Mouse (Mus musculus) MEL (cell line): ENCODE results near the gene Prrc2c.

Experiments used
- CTCF ChIP-seq, 3 experiments: IDR thresholded peaks in 2 of 3; conservative IDR thresholded peaks in 1 of 3; 2 replicates each; pipeline ENCODE4 v1.5.1; 2011 to 2012; ENCODE audit warnings: low read length in 3 of 3, low read depth in 2 of 3, mild to moderate bottlenecking in 2 of 3, improper control_type of control experiment in 1 of 3, inconsistent platforms in 1 of 3, mixed read lengths in 1 of 3, moderate library complexity in 1 of 3; ENCODE audit not compliant: control insufficient read depth in 1 of 3, insufficient read depth in 1 of 3, poor library complexity in 1 of 3, severe bottlenecking in 1 of 3
- EP300 ChIP-seq, 2 experiments: IDR thresholded peaks; 2 replicates each; pipeline ENCODE4 v1.6.1; 2011; ENCODE audit warnings: improper control_type of control experiment in 2 of 2, low read length in 2 of 2, low read depth in 1 of 2, mild to moderate bottlenecking in 1 of 2
- SMC3 ChIP-seq: IDR thresholded peaks from 2 replicates; pipeline ENCODE4 v1.6.1; 2011; ENCODE audit warnings: low read depth, low read length, improper control_type of control experiment
- TAL1 ChIP-seq: IDR thresholded peaks from 2 replicates; pipeline ENCODE4 v1.6.1; 2012; ENCODE audit warnings: mild to moderate bottlenecking, inconsistent platforms, low read length, moderate library complexity, mixed read lengths
- USF1 ChIP-seq: IDR thresholded peaks from 2 replicates; pipeline ENCODE4 v1.6.1; 2014; ENCODE audit warnings: low read depth, mild to moderate bottlenecking, inconsistent platforms, low read length, improper control_type of control experiment, moderate library complexity
- USF2 ChIP-seq, 2 experiments: IDR thresholded peaks; 2 replicates each; pipeline ENCODE4 v1.6.1; 2011 to 2012; ENCODE audit warnings: improper control_type of control experiment in 2 of 2, low read length in 2 of 2, borderline replicate concordance in 1 of 2, inconsistent platforms in 1 of 2, low read depth in 1 of 2, mild to moderate bottlenecking in 1 of 2; ENCODE audit not compliant: insufficient read depth in 1 of 2
- ZNF384 ChIP-seq: IDR thresholded peaks from 2 replicates; pipeline ENCODE4 v1.6.1; 2012; ENCODE audit warnings: low read depth, mild to moderate bottlenecking, inconsistent platforms, low read length, improper control_type of control experiment

DNA sequence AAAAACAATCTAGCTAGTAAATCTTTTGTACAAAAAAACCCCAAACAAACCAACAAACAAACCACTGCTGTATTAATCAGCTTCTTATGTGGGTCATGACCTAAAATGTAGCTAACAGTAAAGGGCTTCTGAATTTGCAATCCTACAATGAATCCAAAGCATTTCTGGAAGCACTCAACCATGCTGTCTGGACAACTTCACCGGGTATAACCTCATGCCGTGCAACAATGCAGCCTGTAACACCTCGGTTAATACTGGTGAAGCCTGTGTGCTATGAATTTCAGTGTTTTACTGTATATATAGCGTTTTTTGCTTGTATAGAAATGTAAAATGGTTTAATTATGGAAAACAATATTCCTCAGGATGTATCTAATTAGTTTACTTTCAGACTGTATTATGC, 8.3 kb downstream of the Prrc2c start:
- TF ChIP-seq USF1 (no peak), ZNF384 (no peak), CTCF (IDR thresholded peaks at IDR 0.05 in 2 of 3, conservative IDR thresholded peaks at IDR 0.05 in 1 of 3; ENCODE audit: control insufficient read depth in 1 of 3, insufficient read depth in 1 of 3, low read depth in 2 of 3, low read length in 3 of 3, poor library complexity in 1 of 3, severe bottlenecking in 1 of 3) (no peak), SMC3 (no peak), EP300 (IDR thresholded peaks at IDR 0.05; ENCODE audit: low read depth in 1 of 2, low read length in 2 of 2) (no peak), TAL1 (no peak), USF2 (IDR thresholded peaks at IDR 0.05; ENCODE audit: borderline replicate concordance in 1 of 2, insufficient read depth in 1 of 2, low read depth in 1 of 2, low read length in 2 of 2) (no peak)
